Mouse (Mus musculus) CH12.LX (cell line): ENCODE results near the gene Ankib1. TPM values are rescaled to one million over a fixed set of nuclear protein-coding genes. Genes with fewer than 3 reads are reported as not detected.

ENCODE experiments used
- DNase-seq: peaks from one replicate; pipeline ENCODE4 v3.0.0-alpha.2; 2013; ENCODE audit errors: extremely low read depth
- H3K27ac ChIP-seq: 2 replicates; pipeline ENCODE4 v1.5.1; 2012; ENCODE audit warnings: low read depth, mild to moderate bottlenecking, control low read depth, moderate library complexity; ENCODE audit not compliant: insufficient read depth
- H3K27me3 ChIP-seq: replicated peaks from 2 replicates; pipeline ENCODE3; 2012; ENCODE audit warnings: inconsistent platforms
- H3K36me3 ChIP-seq, 2 experiments: replicated peaks in 1 of 2; 2 replicates each; pipeline versions ENCODE3 to v1.6.1; 2012; ENCODE audit warnings: inconsistent platforms in 1 of 2, low read length in 1 of 2, mild to moderate bottlenecking in 1 of 2, mixed read lengths in 1 of 2, moderate library complexity in 1 of 2; ENCODE audit not compliant: control insufficient read depth in 1 of 2, insufficient read depth in 1 of 2
- H3K4me1 ChIP-seq, 2 experiments: 2 replicates each; pipeline ENCODE4 v1.6.1; 2012; ENCODE audit warnings: inconsistent platforms in 1 of 2, moderate library complexity in 1 of 2; ENCODE audit not compliant: insufficient read depth in 2 of 2, control insufficient read depth in 1 of 2
- H3K4me2 ChIP-seq: 2 replicates; pipeline ENCODE4 v1.6.1; 2012; ENCODE audit warnings: low read depth, mild to moderate bottlenecking, control low read depth; ENCODE audit not compliant: poor library complexity, insufficient read depth, severe bottlenecking
- H3K4me3 ChIP-seq, 3 experiments: fragments of 150-350 bp in 1 of 3; sonication (generic) in 1 of 3; replicated peaks in 1 of 3; 2 replicates each; pipeline versions ENCODE3 to v1.5.1; 2011 to 2012; ENCODE audit warnings: low read depth in 2 of 3, low read length in 2 of 3, mild to moderate bottlenecking in 2 of 3, moderate library complexity in 2 of 3, control low read depth in 1 of 3, improper control_type of control experiment in 1 of 3, inconsistent platforms in 1 of 3, mixed read lengths in 1 of 3; ENCODE audit not compliant: poor library complexity in 1 of 3
- H3K79me2 ChIP-seq: replicated peaks from 2 replicates; pipeline ENCODE4 v1.6.1; 2012; ENCODE audit warnings: mild to moderate bottlenecking, moderate library complexity; ENCODE audit not compliant: control insufficient read depth, poor library complexity, insufficient read depth, severe bottlenecking; ENCODE audit errors: extremely low read depth
- H3K9ac ChIP-seq: 2 replicates; pipeline ENCODE4 v1.6.1; 2012; ENCODE audit warnings: low read depth, mild to moderate bottlenecking, control low read depth, moderate library complexity; ENCODE audit not compliant: insufficient read depth
- H3K9me3 ChIP-seq: replicated peaks from 2 replicates; pipeline ENCODE3; 2012; ENCODE audit warnings: low read length, inconsistent platforms, mixed read lengths
- BHLHE40 ChIP-seq: IDR thresholded peaks from 2 replicates; pipeline ENCODE4 v1.6.1; 2011; ENCODE audit warnings: mild to moderate bottlenecking, low read depth, low read length, improper control_type of control experiment
- CHD1 ChIP-seq: IDR thresholded peaks from 2 replicates; pipeline ENCODE4 v1.6.1; 2012; ENCODE audit warnings: low read depth, low read length, improper control_type of control experiment, inconsistent platforms
- CTCF ChIP-seq, 2 experiments: IDR thresholded peaks in 1 of 2; conservative IDR thresholded peaks in 1 of 2; 2 replicates each; pipeline ENCODE4 v1.5.1; 2011 to 2012; ENCODE audit warnings: low read depth in 2 of 2, low read length in 2 of 2, improper control_type of control experiment in 1 of 2, inconsistent platforms in 1 of 2, mild to moderate bottlenecking in 1 of 2, moderate library complexity in 1 of 2
- E2F4 ChIP-seq: IDR thresholded peaks from 2 replicates; pipeline ENCODE4 v1.6.1; 2011; ENCODE audit warnings: low read depth, low read length, improper control_type of control experiment; ENCODE audit not compliant: insufficient replicate concordance
- GABPA ChIP-seq: IDR thresholded peaks from 2 replicates; pipeline ENCODE4 v1.6.1; 2012; ENCODE audit warnings: low read depth, low read length, improper control_type of control experiment, inconsistent platforms; ENCODE audit not compliant: insufficient replicate concordance
- IRF4 ChIP-seq: IDR thresholded peaks from 2 replicates; pipeline ENCODE4 v1.6.1; 2014; ENCODE audit warnings: low read depth, mild to moderate bottlenecking, inconsistent platforms, low read length, improper control_type of control experiment
- JUN ChIP-seq: IDR thresholded peaks from 2 replicates; pipeline ENCODE4 v1.6.1; 2011; ENCODE audit warnings: low read depth, mild to moderate bottlenecking, low read length, improper control_type of control experiment, moderate library complexity; ENCODE audit not compliant: insufficient read depth
- MAFK ChIP-seq: IDR thresholded peaks from 2 replicates; pipeline ENCODE4 v1.6.1; 2011; ENCODE audit warnings: low read length, improper control_type of control experiment; ENCODE audit not compliant: insufficient replicate concordance
- MAX ChIP-seq: IDR thresholded peaks from 2 replicates; pipeline ENCODE4 v1.6.1; 2011; ENCODE audit warnings: low read length, improper control_type of control experiment
- MYC ChIP-seq: IDR thresholded peaks from 2 replicates; pipeline ENCODE4 v1.6.1; 2011; ENCODE audit warnings: low read depth, mild to moderate bottlenecking, improper control_type of control experiment, low read length
- NELFE ChIP-seq: IDR thresholded peaks from 2 replicates; pipeline ENCODE4 v1.6.1; 2011; ENCODE audit warnings: low read depth, low read length, improper control_type of control experiment
- NRF1 ChIP-seq: IDR thresholded peaks from 2 replicates; pipeline ENCODE4 v1.6.1; 2014; ENCODE audit warnings: low read depth, mild to moderate bottlenecking, inconsistent platforms, low read length, improper control_type of control experiment, moderate library complexity
- POLR2AphosphoS2 ChIP-seq: IDR thresholded peaks from 2 replicates; pipeline ENCODE4 v1.6.1; 2011; ENCODE audit warnings: low read depth, low read length, improper control_type of control experiment
- RAD21 ChIP-seq: IDR thresholded peaks from 2 replicates; pipeline ENCODE4 v1.6.1; 2011; ENCODE audit warnings: low read depth, mild to moderate bottlenecking, low read length, improper control_type of control experiment, moderate library complexity
- RCOR1 ChIP-seq: conservative IDR thresholded peaks from 2 replicates; pipeline ENCODE4 v1.6.1; 2012; ENCODE audit warnings: low read depth, mild to moderate bottlenecking, inconsistent platforms, low read length, improper control_type of control experiment
- SIN3A ChIP-seq: IDR thresholded peaks from 2 replicates; pipeline ENCODE4 v1.6.1; 2012; ENCODE audit warnings: low read length, improper control_type of control experiment, inconsistent platforms
- SMC3 ChIP-seq: IDR thresholded peaks from 2 replicates; pipeline ENCODE4 v1.6.1; 2011; ENCODE audit warnings: low read depth, low read length, improper control_type of control experiment
- TCF12 ChIP-seq: IDR thresholded peaks from 2 replicates; pipeline ENCODE4 v1.6.1; 2014; ENCODE audit warnings: low read depth, mild to moderate bottlenecking, inconsistent platforms, low read length, improper control_type of control experiment
- USF2 ChIP-seq: conservative IDR thresholded peaks from 2 replicates; pipeline ENCODE4 v1.6.1; 2011; ENCODE audit warnings: low read depth, low read length, improper control_type of control experiment
- ZNF384 ChIP-seq: IDR thresholded peaks from 2 replicates; pipeline ENCODE4 v1.6.1; 2012; ENCODE audit warnings: low read depth, low read length, improper control_type of control experiment, inconsistent platforms
- dilution Hi-C: fragments of 300-500 bp; cut with MboI; formaldehyde crosslinking; loops from 2 replicates; pipeline ENCODE4 v1.14.3; 2020; ENCODE audit warnings: low sequenced_read_pairs; ENCODE audit not compliant: extremely low pct_unique_long_range_greater_than_20kb, extremely low pct_ligation_motif_present
- in situ Hi-C: fragments of 300-500 bp; cut with MboI; formaldehyde crosslinking; loops from 3 replicates; pipeline ENCODE4 v1.14.3; 2019; ENCODE audit warnings: low sequenced_read_pairs, low pct_ligation_motif_present, low pct_unique_long_range_greater_than_20kb, mixed read lengths
- polyA plus RNA-seq: library from polyadenylated mRNA; unstranded; fragments of >175 nt; gene quantifications from 2 replicates; pipeline ENCODE4 v1.2.1, GENCODE M21; 2012; ENCODE audit warnings: low read depth; ENCODE audit not compliant: insufficient read length
- total RNA-seq, 2 experiments: library from RNA; depleted of rRNA; stranded (reverse); fragments of 300-350 nt in 1 of 2; fragments of >200 nt in 1 of 2; gene quantifications; 2 replicates each; pipeline ENCODE4 v1.2.3; 2012 to 2014

Ankib1 gene
- total and polyA plus RNA-seq, 3 experiments, result 13.7 to 19.3 (median 16.6) TPM

DNA sequence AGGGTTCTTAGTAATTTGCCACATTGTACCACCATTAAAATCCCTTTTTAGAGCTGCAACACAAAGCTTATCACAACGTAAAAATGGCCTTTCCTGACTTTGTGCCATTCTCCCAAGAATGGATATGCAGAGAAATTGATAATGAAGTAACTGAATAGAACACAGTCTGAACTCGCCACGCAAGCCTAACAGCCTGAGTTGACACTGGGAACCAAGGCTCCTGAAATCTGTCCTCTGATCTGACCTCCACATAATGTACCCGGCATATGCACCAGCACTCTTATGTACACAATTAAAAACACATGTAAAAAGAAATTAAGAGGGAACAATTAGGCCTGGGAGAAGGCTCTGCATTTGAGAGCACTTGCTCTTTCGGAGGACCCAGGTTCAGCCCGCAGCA, 157.4 kb downstream of the Ankib1 start:
- no peak overlapping the region for H3K27ac ChIP-seq
- dilution Hi-C loops (no loop called here), in situ Hi-C loops (loop anchor here (10.0 to 25.0 kb wide), 2 partner anchors 159 to 542 kb away; partner anchors contain the start of genes Ankib1, Krit1 and Mterf1b)
- H3K4me3 ChIP-seq, result no peak overlapping the region
- no peaks in the 10 kb centered on the region for H3K27me3 ChIP-seq
- H3K4me2 ChIP-seq, result no peak overlapping the region
- peaks cover 0 to 22% of the 10 kb centered on the region in 2 experiments; a peak in 2 of 4 replicates for H3K4me1 ChIP-seq
- no peaks in the 10 kb centered on the region for H3K9me3 ChIP-seq
- no peak for DNase-seq
- H3K79me2 ChIP-seq, result peaks cover 17% of the 10 kb centered on the region
- TF ChIP-seq MYC, result no peak
- TF ChIP-seq CTCF (conservative IDR thresholded peaks at IDR 0.05 in 1 of 2, IDR thresholded peaks at IDR 0.05 in 1 of 2; ENCODE audit: low read depth in 2 of 2, low read length in 2 of 2), result no peak
- no peak for TF ChIP-seq RCOR1
- no peak for TF ChIP-seq USF2
- no peak overlapping the region for H3K9ac ChIP-seq
- H3K36me3 ChIP-seq, result peaks cover 31 to 48% of the 10 kb centered on the region in 2 experiments

DNA sequence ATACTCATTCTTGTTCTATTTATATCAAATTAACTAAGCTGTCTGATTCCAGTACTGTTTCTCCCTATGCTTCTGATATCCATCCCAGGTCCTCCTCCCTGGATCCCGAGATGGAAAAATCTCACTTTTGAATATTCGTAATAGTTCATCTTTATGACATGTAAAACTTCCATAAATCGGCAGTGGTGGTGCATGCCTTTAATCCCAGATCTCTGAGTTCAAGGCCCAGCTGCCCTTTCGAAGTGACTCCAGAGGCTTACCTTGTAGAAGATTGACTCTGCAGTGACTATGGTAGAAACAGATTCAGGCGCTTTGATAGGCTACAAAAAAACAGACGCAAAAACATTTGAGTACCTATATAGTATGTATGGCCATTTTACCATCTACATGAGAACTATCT, 158.1 kb downstream of the Ankib1 start:
- no peak for TF ChIP-seq MAFK
- no peak for TF ChIP-seq ZNF384
- TF ChIP-seq BHLHE40, result no peak
- TF ChIP-seq RAD21, result no peak
- TF ChIP-seq CHD1, result no peak
- no peak for TF ChIP-seq NELFE
- no peak for TF ChIP-seq IRF4
- TF ChIP-seq MYC, result no peak
- TF ChIP-seq SIN3A, result no peak
- no peak for TF ChIP-seq GABPA
- no peak for TF ChIP-seq SMC3
- no peak for TF ChIP-seq E2F4
- TF ChIP-seq JUN, result no peak
- TF ChIP-seq POLR2AphosphoS2, result no peak
- no peak for TF ChIP-seq NRF1
- TF ChIP-seq TCF12, result no peak
- TF ChIP-seq USF2, result no peak
- no peak for TF ChIP-seq MAX
- Histone ChIP-seq H3K79me2 (peaks cover 17% of the 10 kb centered on the region), H3K4me1 (peaks cover 0 to 22% of the 10 kb centered on the region in 2 experiments; a peak in 2 of 4 replicates), H3K36me3 (peaks cover 35 to 50% of the 10 kb centered on the region in 2 experiments), H3K9me3 (no peaks in the 10 kb centered on the region), H3K27ac (no peak overlapping the region), H3K9ac (no peak overlapping the region), H3K4me3 (no peak overlapping the region), H3K27me3 (no peaks in the 10 kb centered on the region), H3K4me2 (no peak overlapping the region)
- DNase-seq, result no peak
- in situ Hi-C loops (loop anchor here (10.0 to 25.0 kb wide), 2 partner anchors 160 to 543 kb away; partner anchors contain the start of genes Ankib1, Krit1 and Mterf1b), dilution Hi-C loops (no loop called here)

Other genes with a start within 250 kb of the Ankib1 start
- gene 1700109H08Rik, start 231.4 kb downstream of the Ankib1 start, total RNA-seq (2012; rRNA removed), result 1.1 and 2.6 TPM in 2 replicates
- gene 1700109H08Rik, start 231.4 kb downstream of the Ankib1 start, total RNA-seq (2014; rRNA removed), result 1.4 and 2.6 TPM in 2 replicates
- 5.5 and 5.9 TPM in 2 replicates for gene 1700109H08Rik, start 231.4 kb downstream of the Ankib1 start, polyA plus RNA-seq
- 5.8 and 8.4 TPM in 2 replicates for gene Pex1, start 206.9 kb downstream of the Ankib1 start, total RNA-seq (2012; rRNA removed)
- gene Pex1, start 206.9 kb downstream of the Ankib1 start, total RNA-seq (2014; rRNA removed), result 10.3 and 11.2 TPM in 2 replicates
- 10.5 and 14.4 TPM in 2 replicates for gene Pex1, start 206.9 kb downstream of the Ankib1 start, polyA plus RNA-seq
- gene Rbm48, start 206.3 kb downstream of the Ankib1 start, total RNA-seq (2012; rRNA removed), result 8.4 and 8.7 TPM in 2 replicates
- gene Rbm48, start 206.3 kb downstream of the Ankib1 start, total RNA-seq (2014; rRNA removed), result 15.9 and 17.8 TPM in 2 replicates
- gene Rbm48, start 206.3 kb downstream of the Ankib1 start, polyA plus RNA-seq, result 11.5 and 14.2 TPM in 2 replicates
- not detected in 2 replicates for gene Tmbim7, start 151.7 kb downstream of the Ankib1 start, total RNA-seq (2012; rRNA removed)
- not detected in 2 replicates for gene Tmbim7, start 151.7 kb downstream of the Ankib1 start, total RNA-seq (2014; rRNA removed)
- gene Tmbim7, start 151.7 kb downstream of the Ankib1 start, polyA plus RNA-seq, result not detected in 2 replicates
- 51.2 and 58.8 TPM in 2 replicates for gene Gatad1, start 145.7 kb downstream of the Ankib1 start, total RNA-seq (2012; rRNA removed)
- gene Gatad1, start 145.7 kb downstream of the Ankib1 start, total RNA-seq (2014; rRNA removed), result 97.3 and 111 TPM in 2 replicates
- 119 and 133 TPM in 2 replicates for gene Gatad1, start 145.7 kb downstream of the Ankib1 start, polyA plus RNA-seq
- gene Krit1, start 259 bp upstream of the Ankib1 start, total RNA-seq (2012; rRNA removed), result 24.1 and 24.8 TPM in 2 replicates
- 47.4 and 56.1 TPM in 2 replicates for gene Krit1, start 259 bp upstream of the Ankib1 start, total RNA-seq (2014; rRNA removed)
- gene Krit1, start 259 bp upstream of the Ankib1 start, polyA plus RNA-seq, result 30.7 and 31.2 TPM in 2 replicates
- not detected in 2 replicates for gene Lrrd1, start 42.2 kb upstream of the Ankib1 start, total RNA-seq (2012; rRNA removed)
- not detected in 2 replicates for gene Lrrd1, start 42.2 kb upstream of the Ankib1 start, total RNA-seq (2014; rRNA removed)
- gene Lrrd1, start 42.2 kb upstream of the Ankib1 start, polyA plus RNA-seq, result not detected in 2 replicates
- 11.0 and 11.7 TPM in 2 replicates for gene Mterf1a, start 91.0 kb upstream of the Ankib1 start, total RNA-seq (2012; rRNA removed)
- gene Mterf1a, start 91.0 kb upstream of the Ankib1 start, total RNA-seq (2014; rRNA removed), result 18.1 and 21.4 TPM in 2 replicates
- 7.8 and 11.6 TPM in 2 replicates for gene Mterf1a, start 91.0 kb upstream of the Ankib1 start, polyA plus RNA-seq
- gene Akap9, start 125.1 kb upstream of the Ankib1 start, total RNA-seq (2012; rRNA removed), result 15.6 and 17.2 TPM in 2 replicates
- 8.4 and 10.3 TPM in 2 replicates for gene Akap9, start 125.1 kb upstream of the Ankib1 start, total RNA-seq (2014; rRNA removed)
- gene Akap9, start 125.1 kb upstream of the Ankib1 start, polyA plus RNA-seq, result 12.8 and 13.5 TPM in 2 replicates